Comparison of ENCODE assay signal across 18 mouse cellular contexts in genomic region chr1:144488223-144488835, GRCm38 (mm10).
"Had no signal": no experiment of that assay in that cellular context is flagged by ENCODE, and none has a peak within 500 bp of the region (broad histone marks: within the 10 kb centered on the region; RNA-seq: fewer than 3 reads in every experiment).

No protein-coding gene starts in this region.

- H3K9me3 ChIP-seq: midbrain, embryonic 10.5 days; midbrain, embryonic 12.5 days; neural tube, embryonic 13.5 days; neural tube, embryonic 15.5 days had no signal

- H3K27me3 ChIP-seq: midbrain, embryonic 12.5 days; neural tube, embryonic 13.5 days; neural tube, embryonic 15.5 days had no signal

- H3K4me2 ChIP-seq: lung, embryonic 14.5 days; midbrain, embryonic 12.5 days; neural tube, embryonic 13.5 days; neural tube, embryonic 15.5 days had no signal

- H3K27ac ChIP-seq: midbrain, embryonic 10.5 days; midbrain, embryonic 12.5 days; neural tube, embryonic 13.5 days; neural tube, embryonic 15.5 days had no signal

- DNase-seq: lung, embryonic 14.5 days; lung, postnatal 10 days; lung, postnatal 4 days; midbrain, embryonic 14.5 days; retina, postnatal 1 day; right cerebral cortex, adult 18-20 months; right cerebral cortex, postnatal 25 days; right cerebral cortex, postnatal 4 days; spleen, adult 18-20 months; thymus, adult 2 months; thymus, postnatal 25 days; thymus, postnatal 4 days had no signal

- H3K4me1 ChIP-seq: midbrain, embryonic 10.5 days; midbrain, embryonic 12.5 days; neural tube, embryonic 13.5 days; neural tube, embryonic 15.5 days had no signal

- H3K36me3 ChIP-seq: midbrain, embryonic 10.5 days; midbrain, embryonic 12.5 days; neural tube, embryonic 13.5 days; neural tube, embryonic 15.5 days had no signal

- ATAC-seq: midbrain, embryonic 16.5 days had no signal

- H3K9ac ChIP-seq: lung, embryonic 14.5 days; midbrain, embryonic 12.5 days; neural tube, embryonic 13.5 days; neural tube, embryonic 15.5 days had no signal

- H3K4me3 ChIP-seq: midbrain, embryonic 10.5 days; midbrain, embryonic 12.5 days; myocyte; neural tube, embryonic 13.5 days; neural tube, embryonic 15.5 days had no signal
